Mouse (Mus musculus): ENCODE results near the gene Tmem259.

DNA sequence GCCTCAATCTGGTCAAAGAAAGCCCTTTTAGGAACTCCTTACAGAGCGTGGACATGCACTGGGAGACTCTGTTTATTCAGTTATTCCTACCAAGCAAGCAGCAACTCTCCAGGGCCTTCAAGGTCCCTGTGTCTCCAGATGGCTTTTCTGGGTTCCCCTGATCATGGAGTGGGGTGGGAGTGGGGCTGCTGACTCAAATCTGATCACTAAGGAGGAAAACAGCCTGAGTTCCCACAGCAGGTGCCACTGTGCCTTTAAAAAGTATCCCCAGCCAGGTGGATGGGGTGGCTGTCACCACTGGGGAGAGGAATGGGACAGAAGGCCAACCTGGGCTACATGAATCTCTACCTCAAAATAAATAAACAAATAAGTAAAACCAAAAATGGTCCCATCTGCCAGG lies 41.1 kb downstream of the Tmem259 start:
- TF ChIP-seq CTCF (IDR thresholded peaks at IDR 0.05; ENCODE audit: low read depth, low read length) (no peak), TAL1 (conservative IDR thresholded peaks at IDR 0.05; ENCODE audit: low read depth, low read length) (no peak), GATA2 (IDR thresholded peaks at IDR 0.05; ENCODE audit: borderline replicate concordance, low read depth, low read length) (no peak), GATA1 (IDR thresholded peaks at IDR 0.05; ENCODE audit: borderline replicate concordance, low read length) (no peak), POLR2AphosphoS5 (IDR thresholded peaks at IDR 0.05; ENCODE audit: insufficient replicate concordance, low read depth, low read length) (no peak)
